Mouse (Mus musculus) heart, adult 2 months (tissue): ENCODE data around the gene Ifih1.

Source experiments
- CTCF ChIP-seq: fragments of 200-600 bp; IDR thresholded peaks from 2 replicates; pipeline ENCODE4 v1.8.1; 2022; ENCODE audit warnings: antibody characterized with exemption, mild to moderate bottlenecking, moderate library complexity
- EP300 ChIP-seq: fragments of 200-500 bp; IDR thresholded peaks from 2 replicates; pipeline ENCODE4 v1.6.1; 2011; ENCODE audit warnings: low read depth, low read length, control low read depth; ENCODE audit not compliant: insufficient read depth

DNA sequence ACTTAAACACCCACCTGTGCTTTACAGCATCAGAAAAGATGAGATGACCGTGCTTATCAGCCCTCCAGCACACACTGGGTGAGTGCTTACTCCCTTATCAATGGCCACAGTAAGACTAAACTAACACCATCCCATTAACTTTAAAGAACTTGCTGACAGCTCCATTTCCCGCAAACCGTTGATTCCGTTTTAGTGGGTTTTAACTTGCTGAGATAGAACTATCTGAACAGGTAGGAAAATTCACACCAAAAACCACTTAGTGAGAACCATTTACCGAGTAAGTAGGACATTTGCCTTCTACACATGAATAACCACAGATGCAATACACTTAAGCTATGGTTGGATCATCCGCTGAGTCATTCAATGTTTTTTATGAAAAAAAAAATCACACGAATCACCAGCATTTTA lies 27.1 kb downstream of the Ifih1 start:
- no peak for TF ChIP-seq CTCF
- TF ChIP-seq EP300, result no peak
